Mouse (Mus musculus): Measurements from ENCODE around the gene Tmem201. TPM values are rescaled to one million over a fixed set of nuclear protein-coding genes. Genes with fewer than 3 reads are reported as not detected.
A peak's percentile ranks its signal among the peaks of the same experiment; 100 is the strongest.

The Tmem201 gene
- polyA plus RNA-seq, 1 experiment from 2014 or later, result 28.3 TPM

DNA sequence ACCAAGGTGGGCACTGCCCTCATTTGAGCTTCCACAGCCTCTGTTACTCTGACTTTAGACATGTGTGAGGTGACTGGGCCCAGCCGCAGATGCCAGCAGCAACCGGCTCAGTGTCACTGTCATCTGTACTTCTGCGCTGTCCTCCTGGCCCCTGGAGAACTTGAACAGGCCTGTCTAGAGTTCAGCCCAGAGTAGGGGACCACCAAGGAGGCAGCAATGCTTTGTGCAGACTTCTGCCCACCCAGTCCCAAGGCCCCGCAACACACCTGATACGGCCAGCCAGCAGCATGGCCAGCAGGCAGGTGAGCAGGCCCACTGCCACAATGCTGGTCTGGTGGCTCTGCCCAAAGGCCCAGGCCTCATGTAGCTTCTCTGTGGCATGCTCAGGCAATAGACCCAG lies 10.2 kb downstream of the Tmem201 start:
- peaks cover 84% of the 10 kb centered on the region for H3K36me3 ChIP-seq (ENCODE audit: control insufficient read depth, insufficient read depth, low read length)
- 94% methylated on average over 5 of the region's 5 CpGs for WGBS

GRCm38 (mm10) chr4:149725661-149726350 lies 12.0 kb downstream of the Tmem201 start:
- no peak overlapping the region; the same call in 1 of the 2 replicates for H3K9ac ChIP-seq (ENCODE audit: low read depth, low read length)
- WGBS, result 74% methylated on average over 15 of the region's 15 CpGs
- H3K4me3 ChIP-seq (ENCODE audit: low read length), result no peak overlapping the region
- H3K27ac ChIP-seq (ENCODE audit: low read depth, low read length), result no peak overlapping the region
- H3K9me3 ChIP-seq (ENCODE audit: control insufficient read depth, low read length), result no peaks in the 10 kb centered on the region
- H3K4me2 ChIP-seq (replicated peaks; ENCODE audit: low read depth, low read length), result no peak overlapping the region
- no peak; the same call in 1 of the 2 replicates for ATAC-seq (ENCODE audit: low FRiP score, low TSS enrichment)
- peaks cover 90% of the 10 kb centered on the region for H3K36me3 ChIP-seq (ENCODE audit: control insufficient read depth, insufficient read depth, low read length)
- peaks cover 3% of the 10 kb centered on the region; the same call in 1 of the 2 replicates for H3K4me1 ChIP-seq (ENCODE audit: control insufficient read depth, insufficient read depth, low read length)
- H3K27me3 ChIP-seq (ENCODE audit: control insufficient read depth, insufficient read depth, low read length), result no peaks in the 10 kb centered on the region

More for the DNA sequence above, 10.2 kb downstream of the Tmem201 start:
- H3K4me2 ChIP-seq (replicated peaks; ENCODE audit: low read depth, low read length), result no peak overlapping the region
- no peaks in the 10 kb centered on the region for H3K9me3 ChIP-seq (ENCODE audit: control insufficient read depth, low read length)
- no peak overlapping the region for H3K27ac ChIP-seq (ENCODE audit: low read depth, low read length)
- no peaks in the 10 kb centered on the region for H3K27me3 ChIP-seq (ENCODE audit: control insufficient read depth, insufficient read depth, low read length)
- no peak overlapping the region for H3K4me3 ChIP-seq (ENCODE audit: low read length)
- peaks cover 11% of the 10 kb centered on the region; the same call in 1 of the 2 replicates for H3K4me1 ChIP-seq (ENCODE audit: control insufficient read depth, insufficient read depth, low read length)
- no peak overlapping the region for H3K9ac ChIP-seq (ENCODE audit: low read depth, low read length)
- ATAC-seq (ENCODE audit: low FRiP score, low TSS enrichment), result no peak

GRCm38 (mm10) chr4:149724916-149725470 lies 12.9 kb downstream of the Tmem201 start:
- Histone ChIP-seq H3K9ac (ENCODE audit: low read depth, low read length) (no peak overlapping the region; the same call in 1 of the 2 replicates), H3K27ac (ENCODE audit: low read depth, low read length) (no peak overlapping the region), H3K4me2 (replicated peaks; ENCODE audit: low read depth, low read length) (no peak overlapping the region), H3K4me1 (ENCODE audit: control insufficient read depth, insufficient read depth, low read length) (no peaks in the 10 kb centered on the region), H3K9me3 (ENCODE audit: control insufficient read depth, low read length) (no peaks in the 10 kb centered on the region), H3K4me3 (ENCODE audit: low read length) (no peak overlapping the region), H3K36me3 (ENCODE audit: control insufficient read depth, insufficient read depth, low read length) (peaks cover 93% of the 10 kb centered on the region), H3K27me3 (ENCODE audit: control insufficient read depth, insufficient read depth, low read length) (no peaks in the 10 kb centered on the region)
- ATAC-seq (ENCODE audit: low FRiP score, low TSS enrichment), result no peak
- WGBS, result 91% methylated on average over 17 of the region's 17 CpGs

GRCm38 (mm10) chr4:149723855-149724731 lies 13.8 kb downstream of the Tmem201 start:
- peaks cover 93% of the 10 kb centered on the region for H3K36me3 ChIP-seq (ENCODE audit: control insufficient read depth, insufficient read depth, low read length)
- H3K9ac ChIP-seq (ENCODE audit: low read depth, low read length), result no peak overlapping the region
- 83% methylated on average over 17 of the region's 17 CpGs for WGBS
- no peaks in the 10 kb centered on the region for H3K9me3 ChIP-seq (ENCODE audit: control insufficient read depth, low read length)
- H3K27me3 ChIP-seq (ENCODE audit: control insufficient read depth, insufficient read depth, low read length), result no peaks in the 10 kb centered on the region
- peak; percentile 26 for ATAC-seq (ENCODE audit: low FRiP score, low TSS enrichment)
- no peak overlapping the region for H3K27ac ChIP-seq (ENCODE audit: low read depth, low read length)
- no peak overlapping the region for H3K4me2 ChIP-seq (replicated peaks; ENCODE audit: low read depth, low read length)
- no peaks in the 10 kb centered on the region for H3K4me1 ChIP-seq (ENCODE audit: control insufficient read depth, insufficient read depth, low read length)
- no peak overlapping the region for H3K4me3 ChIP-seq (ENCODE audit: low read length)

- H3K4me3 ChIP-seq (ENCODE audit: low read length), result no peak overlapping the region
- no peak overlapping the region for H3K27ac ChIP-seq (ENCODE audit: low read depth, low read length)
- no peaks in the 10 kb centered on the region for H3K4me1 ChIP-seq (ENCODE audit: control insufficient read depth, insufficient read depth, low read length)
- H3K9ac ChIP-seq (ENCODE audit: low read depth, low read length), result no peak overlapping the region
- peaks cover 94% of the 10 kb centered on the region for H3K36me3 ChIP-seq (ENCODE audit: control insufficient read depth, insufficient read depth, low read length)
- no peak for ATAC-seq (ENCODE audit: low FRiP score, low TSS enrichment)
- WGBS, result 94% methylated on average over 12 of the region's 12 CpGs
- no peaks in the 10 kb centered on the region for H3K27me3 ChIP-seq (ENCODE audit: control insufficient read depth, insufficient read depth, low read length)
- H3K4me2 ChIP-seq (replicated peaks; ENCODE audit: low read depth, low read length), result no peak overlapping the region
- no peaks in the 10 kb centered on the region for H3K9me3 ChIP-seq (ENCODE audit: control insufficient read depth, low read length)
Measured at GRCm38 (mm10) chr4:149723021-149723390, 14.8 kb downstream of the Tmem201 start.

GRCm38 (mm10) chr4:149722104-149723020 lies 15.5 kb downstream of the Tmem201 start:
- Histone ChIP-seq H3K4me1 (ENCODE audit: control insufficient read depth, insufficient read depth, low read length) (no peaks in the 10 kb centered on the region), H3K4me2 (replicated peaks; ENCODE audit: low read depth, low read length) (no peak overlapping the region), H3K27ac (ENCODE audit: low read depth, low read length) (no peak overlapping the region), H3K4me3 (ENCODE audit: low read length) (no peak overlapping the region), H3K9me3 (ENCODE audit: control insufficient read depth, low read length) (no peaks in the 10 kb centered on the region), H3K27me3 (ENCODE audit: control insufficient read depth, insufficient read depth, low read length) (no peaks in the 10 kb centered on the region), H3K9ac (ENCODE audit: low read depth, low read length) (0 out of 2 replicates have a peak overlapping the region, but pooled peaks have one; percentile 2), H3K36me3 (ENCODE audit: control insufficient read depth, insufficient read depth, low read length) (peaks cover 94% of the 10 kb centered on the region)
- no peak for ATAC-seq (ENCODE audit: low FRiP score, low TSS enrichment)
- WGBS, result 89% methylated on average over 24 of the region's 24 CpGs

DNA sequence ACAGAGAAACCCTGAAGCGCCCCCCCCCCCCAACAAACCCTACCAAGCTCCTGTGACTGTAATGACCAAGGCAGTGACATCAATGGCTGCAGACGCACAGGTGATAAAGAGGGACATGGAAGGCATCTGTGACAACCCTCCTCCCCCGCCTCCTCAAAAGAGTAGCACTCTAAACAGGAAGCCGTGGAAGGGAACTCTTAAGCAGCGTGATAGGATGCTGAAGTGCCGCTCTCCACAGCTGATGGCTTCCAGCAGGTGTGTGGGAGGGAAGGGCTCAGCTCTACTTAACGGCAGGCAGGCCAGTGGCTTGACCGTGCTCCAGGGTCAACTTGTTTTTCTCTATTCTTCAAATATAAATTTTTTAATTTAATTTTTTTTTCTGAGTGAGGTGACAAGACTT lies 16.7 kb downstream of the Tmem201 start:
- no peaks in the 10 kb centered on the region for H3K9me3 ChIP-seq (ENCODE audit: control insufficient read depth, low read length)
- ATAC-seq (ENCODE audit: low FRiP score, low TSS enrichment), result no peak
- H3K36me3 ChIP-seq (ENCODE audit: control insufficient read depth, insufficient read depth, low read length), result peaks cover 94% of the 10 kb centered on the region
- H3K27ac ChIP-seq (ENCODE audit: low read depth, low read length), result no peak overlapping the region
- 63% methylated on average over 8 of the region's 8 CpGs for WGBS
- no peaks in the 10 kb centered on the region for H3K27me3 ChIP-seq (ENCODE audit: control insufficient read depth, insufficient read depth, low read length)
- H3K9ac ChIP-seq (ENCODE audit: low read depth, low read length), result no peak overlapping the region
- no peak overlapping the region for H3K4me2 ChIP-seq (replicated peaks; ENCODE audit: low read depth, low read length)
- H3K4me3 ChIP-seq (ENCODE audit: low read length), result no peak overlapping the region
- no peaks in the 10 kb centered on the region for H3K4me1 ChIP-seq (ENCODE audit: control insufficient read depth, insufficient read depth, low read length)

DNA sequence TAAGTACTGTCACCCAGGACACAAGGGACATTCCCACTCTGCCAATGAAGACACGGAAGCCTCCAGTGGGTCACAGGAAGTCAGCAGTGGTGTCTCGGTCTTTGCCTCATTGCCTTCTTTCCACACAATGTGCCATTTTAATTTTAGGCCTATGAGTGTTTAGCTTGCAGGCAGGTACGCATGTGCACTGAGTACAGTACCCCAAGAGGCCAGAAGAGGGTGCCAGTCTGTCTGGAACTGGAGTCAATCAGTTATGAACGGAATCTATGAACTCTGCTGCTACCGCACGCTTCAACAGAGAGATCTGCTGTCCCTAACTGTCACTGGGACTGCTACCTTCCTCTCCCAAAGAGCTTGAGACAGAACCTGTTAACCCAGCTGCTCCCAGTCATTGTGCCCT lies 18.2 kb downstream of the Tmem201 start:
- no peak for ATAC-seq (ENCODE audit: low FRiP score, low TSS enrichment)
- WGBS, result 85% methylated on average over 6 of the region's 6 CpGs
- peaks cover 94% of the 10 kb centered on the region for H3K36me3 ChIP-seq (ENCODE audit: control insufficient read depth, insufficient read depth, low read length)

More for the DNA sequence above, 18.2 kb downstream of the Tmem201 start:
- H3K27ac ChIP-seq (ENCODE audit: low read depth, low read length), result no peak overlapping the region
- no peak overlapping the region for H3K9ac ChIP-seq (ENCODE audit: low read depth, low read length)
- H3K4me3 ChIP-seq (ENCODE audit: low read length), result no peak overlapping the region
- H3K4me2 ChIP-seq (replicated peaks; ENCODE audit: low read depth, low read length), result no peak overlapping the region
- H3K9me3 ChIP-seq (ENCODE audit: control insufficient read depth, low read length), result no peaks in the 10 kb centered on the region
- no peaks in the 10 kb centered on the region for H3K27me3 ChIP-seq (ENCODE audit: control insufficient read depth, insufficient read depth, low read length)
- no peaks in the 10 kb centered on the region for H3K4me1 ChIP-seq (ENCODE audit: control insufficient read depth, insufficient read depth, low read length)
